Mouse (Mus musculus) urinary bladder, postnatal 4 days (tissue): ENCODE data around the gene Urgcp.
"Not testable (repeated sequence)": the region's sequence is repeated elsewhere in the genome, so short reads cannot be mapped to it uniquely, and the experiment has no call there.

Source experiments
- DNase-seq, 2 experiments: peaks; one replicate each; pipeline ENCODE4 v3.0.0; 2021 to 2022; ENCODE audit warnings: low spot score in 2 of 2

Gene Urgcp

DNA sequence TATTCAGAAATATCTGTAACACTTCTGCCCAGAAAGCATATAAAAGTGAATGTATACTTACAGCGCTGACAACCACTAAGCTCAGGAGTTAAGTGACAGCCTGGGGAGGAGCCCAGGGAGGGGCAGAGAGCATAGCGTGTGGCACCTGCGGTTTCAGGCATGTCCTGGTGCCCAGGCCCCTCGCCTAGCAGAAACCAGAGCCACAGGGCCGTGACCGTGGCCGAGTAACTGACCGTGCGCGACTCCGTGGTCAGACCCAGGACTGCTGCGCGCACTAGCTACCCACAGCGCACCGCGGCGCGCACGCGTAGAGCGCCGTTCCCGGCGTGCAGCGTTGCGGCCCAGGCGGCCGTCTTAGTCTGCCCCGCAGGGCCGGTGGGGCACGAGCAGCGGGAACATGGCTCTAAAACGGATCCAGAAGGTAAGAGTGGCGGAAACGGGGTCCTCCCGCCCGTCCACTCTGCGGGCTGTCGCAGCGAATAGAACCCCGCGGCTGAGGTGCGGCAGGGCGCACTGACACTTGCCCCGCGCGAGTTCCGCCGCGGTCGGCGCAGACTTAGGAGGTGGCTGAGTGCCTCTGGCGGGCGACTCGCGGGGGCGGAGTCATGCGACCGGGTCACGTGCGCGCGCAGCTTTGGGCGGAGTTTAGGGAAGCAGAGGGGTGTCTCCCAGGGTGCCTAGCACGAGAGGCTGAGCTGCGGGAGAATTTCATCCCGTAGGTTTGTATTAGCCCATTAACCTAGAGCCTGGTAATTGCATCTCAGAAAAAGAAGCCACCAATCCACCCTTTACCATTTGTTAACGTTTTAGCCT is at the start of gene Urgcp:
Gene Urgcp, minus strand, starts transcription at position 557 of the 813 bp plus-strand sequence.
- peak; percentile 88 to 93 for DNase-seq

- DNase-seq: not testable (repeated sequence)
Measured at GRCm38 (mm10) chr11:5809487-5809886, 47.3 kb upstream of the Urgcp start.

- DNase-seq: no peak
Measured at GRCm38 (mm10) chr11:5807956-5808355, 45.8 kb upstream of the Urgcp start.

- no peak for DNase-seq
Measured at GRCm38 (mm10) chr11:5805711-5806110, 43.5 kb upstream of the Urgcp start.

- no peak for DNase-seq
Measured at GRCm38 (mm10) chr11:5804174-5804573, 42.0 kb upstream of the Urgcp start.

- DNase-seq: no peak
Measured at GRCm38 (mm10) chr11:5803551-5803981, 41.4 kb upstream of the Urgcp start, which contains the start of gene Pgam2. TSS of gene Pgam2 (minus strand) at chr11:5803733.

DNA sequence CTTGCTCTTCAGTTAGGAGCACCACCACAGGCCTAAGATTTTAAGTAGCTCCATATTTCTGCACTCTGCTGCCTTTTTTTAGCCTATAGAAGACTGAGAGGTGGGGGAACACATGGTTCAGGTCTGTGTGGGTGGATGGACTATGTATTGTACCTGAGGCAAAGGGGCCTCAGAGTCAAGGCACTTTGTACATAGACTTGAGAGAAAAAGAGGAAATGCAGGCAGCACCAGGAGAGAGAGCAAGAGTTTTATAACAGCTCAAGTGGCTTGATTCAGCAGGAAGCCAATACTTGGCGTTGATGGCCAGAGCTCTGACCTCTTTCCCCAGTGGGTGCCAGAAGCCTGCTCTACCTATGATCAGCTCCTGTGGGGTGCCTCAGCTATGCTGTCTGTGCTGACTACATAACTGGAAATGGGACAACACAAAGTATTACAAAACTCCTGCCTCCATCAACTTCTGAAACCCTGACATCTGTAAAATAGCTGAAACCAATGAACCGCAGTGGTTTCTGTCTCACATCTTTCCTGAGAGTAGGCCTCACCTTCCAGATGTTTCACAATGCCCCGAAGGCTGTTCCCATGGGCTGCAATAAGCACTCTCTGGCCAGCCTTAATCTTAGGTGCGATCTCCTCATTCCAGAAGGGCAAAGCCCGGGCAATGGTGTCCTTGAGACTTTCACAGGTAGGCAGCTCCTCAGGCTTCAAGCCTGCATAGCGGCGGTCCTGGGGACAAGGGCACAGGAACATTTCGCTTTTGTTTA is 40.5 kb upstream of the Urgcp start:
- no peak for DNase-seq

- DNase-seq: no peak
Measured at GRCm38 (mm10) chr11:5802005-5802404, 39.8 kb upstream of the Urgcp start.

GRCm38 (mm10) chr11:5801511-5801910 is 39.3 kb upstream of the Urgcp start:
- DNase-seq: no peak

- DNase-seq: no peak
Measured at GRCm38 (mm10) chr11:5799621-5800490, 37.7 kb upstream of the Urgcp start.

DNA sequence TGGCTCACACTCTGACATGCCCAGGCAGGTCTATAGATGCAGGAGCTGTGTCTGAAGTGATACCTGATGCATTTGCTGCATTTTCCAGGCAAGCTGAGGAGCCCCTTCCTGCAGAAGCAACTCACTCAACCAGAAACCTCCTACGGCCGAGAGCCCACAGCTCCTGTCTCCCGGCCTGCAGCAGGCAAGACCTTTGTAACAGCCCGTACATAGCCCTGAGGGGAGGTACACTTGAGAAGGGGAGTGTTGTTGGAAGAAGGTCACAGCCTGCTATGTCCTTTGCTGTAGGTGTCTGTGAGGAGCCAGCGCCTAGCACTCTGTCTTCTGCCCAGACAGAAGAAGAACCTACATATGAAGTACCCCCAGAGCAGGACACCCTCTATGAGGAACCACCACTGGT is 35.8 kb upstream of the Urgcp start:
- DNase-seq: no peak

DNA sequence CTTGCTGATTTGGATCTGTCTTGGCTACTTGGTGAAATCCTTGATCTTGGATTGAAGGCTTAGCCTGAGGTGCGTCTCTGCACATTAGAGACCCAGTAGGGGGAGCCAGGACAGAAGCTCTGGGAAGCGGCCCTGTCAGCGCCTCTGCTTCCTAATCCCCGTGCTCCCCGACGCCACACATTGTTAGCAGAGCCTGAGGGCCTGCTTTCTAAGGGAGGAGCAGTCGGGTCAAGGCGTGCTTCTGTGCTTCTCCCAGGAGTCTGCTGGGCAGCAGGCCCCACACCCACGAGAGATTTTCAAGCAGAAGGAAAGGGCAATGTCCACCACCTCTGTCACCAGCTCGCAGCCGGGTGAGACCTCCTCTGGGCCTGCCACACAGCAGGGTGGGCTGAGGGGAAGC is 35.2 kb upstream of the Urgcp start:
- DNase-seq: no peak

- no peak for DNase-seq
Measured at GRCm38 (mm10) chr11:5796939-5797338, 34.8 kb upstream of the Urgcp start.

- no peak for DNase-seq
Measured at GRCm38 (mm10) chr11:5795706-5796105, 33.5 kb upstream of the Urgcp start.

DNA sequence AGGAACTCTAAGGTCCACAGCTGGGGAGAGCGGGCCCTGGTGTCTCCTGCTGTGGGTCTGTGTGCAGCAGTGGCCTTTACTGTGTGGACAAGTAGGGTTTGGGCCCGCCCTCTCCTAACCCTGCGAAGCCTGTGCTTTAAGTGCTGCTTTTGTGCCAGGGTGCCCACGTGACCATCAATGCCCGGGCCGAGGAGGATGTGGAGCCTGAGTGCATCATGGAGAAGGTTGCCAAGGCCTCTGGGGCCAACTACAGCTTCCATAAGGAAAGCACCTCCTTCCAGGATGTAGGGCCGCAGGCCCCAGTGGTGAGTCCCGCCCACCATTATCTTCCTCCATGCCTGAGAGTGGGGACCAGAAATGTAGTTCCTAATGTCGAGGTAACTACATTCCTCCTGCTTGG is 33.1 kb upstream of the Urgcp start:
- no peak for DNase-seq

- DNase-seq: no peak
Measured at GRCm38 (mm10) chr11:5790431-5790830, 28.3 kb upstream of the Urgcp start.

DNA sequence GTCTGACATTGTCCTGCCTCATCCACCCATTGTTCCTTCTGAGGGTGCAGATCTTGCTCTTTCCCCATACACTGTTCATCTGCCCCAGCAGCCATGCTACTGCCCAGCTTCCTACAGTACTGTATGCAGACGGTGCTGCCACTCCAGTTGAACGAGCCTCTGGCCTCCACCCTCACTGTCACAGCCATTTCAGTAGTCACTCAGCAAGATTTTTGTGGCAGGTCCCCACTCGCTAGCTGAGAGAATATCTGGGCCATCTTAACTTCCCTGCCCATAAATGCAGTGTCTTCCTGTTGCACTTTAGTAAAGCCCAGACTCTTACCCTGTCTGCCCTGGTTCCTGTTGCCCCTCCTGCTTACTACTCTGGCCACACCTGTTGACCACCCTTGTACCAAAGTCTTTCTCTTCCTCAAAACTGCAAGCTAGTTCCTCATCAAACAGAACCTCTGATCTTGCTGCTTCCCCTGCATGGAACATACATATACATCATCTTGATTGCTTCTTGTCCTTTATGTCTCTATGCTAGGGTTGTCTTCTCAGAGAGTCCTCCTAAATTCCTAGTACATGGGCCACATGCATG is 27.7 kb upstream of the Urgcp start:
- DNase-seq: no peak

DNA sequence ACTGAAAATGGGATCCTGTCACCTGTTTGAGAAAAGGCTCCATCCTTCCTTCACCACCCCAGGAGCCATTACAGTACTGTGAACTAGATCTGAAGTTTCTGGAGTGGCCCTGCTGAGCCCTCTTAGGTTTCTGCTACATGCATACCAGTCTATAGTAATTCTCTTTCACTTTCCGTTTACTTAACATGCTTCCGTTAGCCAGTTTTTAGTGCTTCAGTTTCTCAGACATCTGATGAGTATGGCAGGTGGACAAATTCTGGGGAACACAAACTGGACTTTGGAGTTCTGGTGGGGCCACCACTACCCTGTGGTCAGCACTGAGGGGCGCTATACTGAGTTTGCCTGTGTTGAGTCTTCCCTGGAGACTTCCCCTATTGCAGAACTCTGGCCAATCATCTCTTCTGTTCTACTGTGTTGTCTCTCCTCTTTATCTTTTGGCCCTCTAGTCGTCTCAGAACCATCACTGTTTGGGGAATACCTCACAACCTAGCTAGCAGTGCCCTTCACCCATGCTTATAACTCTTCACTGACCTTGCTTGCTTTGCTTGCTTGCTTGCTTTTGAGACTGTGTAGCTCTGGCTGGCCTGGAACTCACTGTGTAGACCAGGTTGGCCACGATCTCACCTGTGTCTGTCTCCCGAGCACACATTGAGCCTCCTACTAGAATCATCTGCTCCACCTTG is 27.0 kb upstream of the Urgcp start:
- no peak for DNase-seq

- peak; percentile 93 to 94 for DNase-seq
Measured at GRCm38 (mm10) chr11:5788056-5789014, 26.2 kb upstream of the Urgcp start, which contains the start of gene Dbnl. TSS of gene Dbnl (plus strand) at chr11:5788488.

GRCm38 (mm10) chr11:5787671-5788055 is 25.5 kb upstream of the Urgcp start:
- DNase-seq: no peak
